Mouse (Mus musculus) olfactory bulb, adult 2 months (tissue): Measurements from ENCODE around the gene Ube2r2. TPM values are rescaled to one million over a fixed set of nuclear protein-coding genes. Genes with fewer than 3 reads are reported as not detected.

Experiments used
- H3K27ac ChIP-seq: fragments of 200-500 bp; 2 replicates; pipeline ENCODE4 v1.5.1; 2012; ENCODE audit warnings: low read depth, low read length; ENCODE audit not compliant: insufficient read depth
- H3K4me1 ChIP-seq: fragments of 200-500 bp; 2 replicates; pipeline ENCODE4 v1.6.1; 2012; ENCODE audit warnings: low read length; ENCODE audit not compliant: control insufficient read depth, insufficient read depth
- H3K4me3 ChIP-seq: fragments of 200-500 bp; 2 replicates; pipeline ENCODE4 v1.5.1; 2012; ENCODE audit warnings: mild to moderate bottlenecking, low read depth, low read length, moderate library complexity; ENCODE audit not compliant: insufficient read depth
- CTCF ChIP-seq: fragments of 200-500 bp; IDR thresholded peaks from 2 replicates; pipeline ENCODE4 v1.5.1; 2012; ENCODE audit warnings: low read depth, mild to moderate bottlenecking, low read length, moderate library complexity; ENCODE audit not compliant: insufficient read depth
- POLR2A ChIP-seq: fragments of 200-500 bp; IDR thresholded peaks from 2 replicates; pipeline ENCODE4 v1.6.1; 2012; ENCODE audit warnings: mild to moderate bottlenecking, low read depth, low read length, moderate library complexity; ENCODE audit not compliant: insufficient read depth
- WGBS: fragments of 180-500 bp; shearing (Covaris S2); methylation state at CpG from one replicate; pipeline ENCODE4 v1.1.7; 2018; 5-methylcytosine and 5-hydroxymethylcytosine counted together
- polyA plus RNA-seq: library from polyadenylated mRNA; stranded (reverse); fragments of >200 nt; gene quantifications from 2 replicates; pipeline ENCODE4 v1.2.4, GENCODE M21; 2012; ENCODE audit warnings: low replicate concordance; ENCODE audit not compliant: missing spikeins, insufficient read depth, insufficient read length

Gene Ube2r2
- polyA plus RNA-seq, 1 experiment = not detected

GRCm38 (mm10) chr4:41115074-41115473 lies 20.5 kb upstream of the Ube2r2 start:
- TF ChIP-seq CTCF (no peak), POLR2A (no peak)
- H3K27ac ChIP-seq = no peak overlapping the region
- 82% methylated on average over 6 of the region's 6 CpGs for WGBS
- H3K4me3 ChIP-seq = no peak overlapping the region
- H3K4me1 ChIP-seq = no peaks in the 10 kb centered on the region

GRCm38 (mm10) chr4:41115793-41116192 lies 19.8 kb upstream of the Ube2r2 start:
- no peak overlapping the region for H3K4me3 ChIP-seq
- no peak for TF ChIP-seq CTCF
- no peak for TF ChIP-seq POLR2A
- no peak overlapping the region for H3K27ac ChIP-seq
- H3K4me1 ChIP-seq = no peaks in the 10 kb centered on the region
- WGBS = 95% methylated on average over 15 of the region's 15 CpGs

GRCm38 (mm10) chr4:41116817-41117216 lies 18.7 kb upstream of the Ube2r2 start:
- Histone ChIP-seq H3K4me1 (no peaks in the 10 kb centered on the region), H3K4me3 (no peak overlapping the region), H3K27ac (no peak overlapping the region)
- TF ChIP-seq CTCF (no peak), POLR2A (no peak)
- 83% methylated on average over 3 of the region's 3 CpGs for WGBS

GRCm38 (mm10) chr4:41118706-41119292 lies 16.7 kb upstream of the Ube2r2 start:
- peak; percentile 66 for TF ChIP-seq CTCF
- TF ChIP-seq POLR2A = no peak

GRCm38 (mm10) chr4:41124180-41124951 lies 11.2 kb upstream of the Ube2r2 start, which contains the start of gene Nol6:
Gene Nol6 (minus strand): TSS chr4:41124455.
- peak within 1 kb of the TSS; percentile 85 for H3K4me3 ChIP-seq
- 3% methylated on average over 29 of the region's 29 CpGs for WGBS
- H3K27ac ChIP-seq = no peak within 1 kb of the TSS
- TF ChIP-seq CTCF (no peak), POLR2A (peak; percentile 38; the same call in 1 of the 2 replicates)
- peaks cover 6% of the 10 kb centered on the region for H3K4me1 ChIP-seq

More at GRCm38 (mm10) chr4:41118706-41119292, 16.7 kb upstream of the Ube2r2 start:
- 70% methylated on average over 11 of the region's 11 CpGs for WGBS
- Histone ChIP-seq H3K4me3 (no peak overlapping the region), H3K27ac (no peak overlapping the region), H3K4me1 (peaks cover 6% of the 10 kb centered on the region)

GRCm38 (mm10) chr4:41129406-41129805 lies 6.1 kb upstream of the Ube2r2 start:
- WGBS = 1% methylated on average over 2 of the region's 2 CpGs
- no peaks in the 10 kb centered on the region for H3K4me1 ChIP-seq
- no peak overlapping the region for H3K27ac ChIP-seq
- H3K4me3 ChIP-seq = no peak overlapping the region
- TF ChIP-seq POLR2A = no peak
- TF ChIP-seq CTCF = no peak

- TF ChIP-seq CTCF (no peak), POLR2A (no peak)
- H3K4me1 ChIP-seq = no peaks in the 10 kb centered on the region
- H3K4me3 ChIP-seq = no peak overlapping the region
- WGBS = 88% methylated on average over 3 of the region's 3 CpGs
- H3K27ac ChIP-seq = no peak overlapping the region
Measured at GRCm38 (mm10) chr4:41129836-41130235, 5.7 kb upstream of the Ube2r2 start.

GRCm38 (mm10) chr4:41132471-41132870 lies 3.1 kb upstream of the Ube2r2 start:
- TF ChIP-seq CTCF (no peak), POLR2A (no peak)
- H3K4me1 ChIP-seq = no peaks in the 10 kb centered on the region
- 57% methylated on average over 6 of the region's 6 CpGs for WGBS
- H3K4me3 ChIP-seq = no peak overlapping the region
- no peak overlapping the region for H3K27ac ChIP-seq
